Mouse (Mus musculus): Measurements from ENCODE around the gene Mef2c.

The Mef2c gene

DNA sequence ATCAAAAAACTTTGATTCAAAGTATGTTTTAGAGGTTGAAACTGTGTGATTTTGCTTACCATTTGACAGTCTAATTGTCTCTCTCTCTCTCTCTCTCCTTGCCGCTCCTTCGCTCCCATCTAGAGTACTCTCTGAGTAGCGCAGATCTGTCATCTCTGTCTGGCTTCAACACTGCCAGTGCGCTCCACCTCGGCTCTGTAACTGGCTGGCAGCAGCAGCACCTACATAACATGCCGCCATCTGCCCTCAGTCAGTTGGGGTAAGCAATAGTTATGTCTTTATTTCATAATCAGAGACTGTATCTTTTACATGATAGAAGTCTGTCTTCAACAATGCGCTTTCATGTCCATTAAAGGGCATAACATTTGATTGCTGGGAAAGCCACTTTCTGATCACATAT lies 152.3 kb downstream of the Mef2c start:
- in situ Hi-C loops (cut with MboI; ENCODE audit: low sequenced_read_pairs), result loop anchor here (25.0 kb wide), 2 partner anchors 569 to 1719 kb away; no protein-coding TSS in a partner anchor

GRCm38 (mm10) chr13:83656773-83657172 lies 152.9 kb downstream of the Mef2c start:
- in situ Hi-C loops (cut with MboI; ENCODE audit: low sequenced_read_pairs), result loop anchor here (25.0 kb wide), 2 partner anchors 569 to 1719 kb away; no protein-coding TSS in a partner anchor

DNA sequence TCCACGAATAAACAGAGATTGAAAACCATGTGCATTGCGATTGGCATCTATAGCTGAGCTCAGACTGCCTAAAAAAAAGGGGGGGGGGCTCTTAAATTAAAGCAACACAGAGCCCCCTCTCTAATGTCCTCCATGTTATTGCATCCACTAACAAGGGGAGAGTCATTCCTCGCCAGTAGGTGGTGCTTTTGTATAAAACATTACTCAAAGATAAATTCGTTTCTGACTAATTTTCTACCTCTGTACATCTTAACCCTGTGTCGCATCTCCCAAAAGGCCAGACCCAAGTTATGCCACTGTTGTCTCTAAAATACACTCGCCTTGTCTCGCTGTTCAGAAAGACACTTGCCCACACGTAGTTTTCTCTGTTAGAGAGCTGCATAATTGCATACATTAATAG lies 156.9 kb downstream of the Mef2c start:
- in situ Hi-C loops (cut with MboI; ENCODE audit: low sequenced_read_pairs), result loop anchor here (25.0 kb wide), 2 partner anchors 573 to 1723 kb away; no protein-coding TSS in a partner anchor

GRCm38 (mm10) chr13:83661166-83661565 lies 157.3 kb downstream of the Mef2c start:
- in situ Hi-C loops (cut with MboI; ENCODE audit: low sequenced_read_pairs), result loop anchor here (25.0 kb wide), 2 partner anchors 574 to 1724 kb away; no protein-coding TSS in a partner anchor

- in situ Hi-C loops (cut with MboI; ENCODE audit: low sequenced_read_pairs), result loop anchor here (25.0 kb wide), 2 partner anchors 575 to 1725 kb away; no protein-coding TSS in a partner anchor
Measured at GRCm38 (mm10) chr13:83662089-83662551, 158.3 kb downstream of the Mef2c start.

DNA sequence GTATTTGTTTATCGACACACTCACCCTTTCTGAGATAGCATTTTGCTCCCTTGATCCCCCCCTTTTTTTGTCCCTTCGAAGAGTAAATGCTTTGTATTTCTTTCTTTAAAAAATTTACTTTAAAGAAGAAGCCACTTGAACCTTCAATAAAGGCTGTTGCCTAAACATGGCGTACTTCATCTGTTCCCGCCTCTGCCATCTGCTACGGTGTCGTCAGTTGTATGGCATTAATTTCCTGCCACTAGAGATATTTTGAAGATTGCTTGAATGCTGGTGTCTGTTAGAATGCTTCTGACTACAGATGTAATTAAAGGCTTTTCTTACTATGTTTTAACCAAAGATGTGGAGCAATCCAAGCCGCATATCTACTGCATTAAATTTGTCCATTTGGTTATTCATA lies 162.3 kb downstream of the Mef2c start:
- in situ Hi-C loops (cut with MboI; ENCODE audit: low sequenced_read_pairs), result loop anchor here (25.0 kb wide), 2 partner anchors 579 to 1729 kb away; no protein-coding TSS in a partner anchor

DNA sequence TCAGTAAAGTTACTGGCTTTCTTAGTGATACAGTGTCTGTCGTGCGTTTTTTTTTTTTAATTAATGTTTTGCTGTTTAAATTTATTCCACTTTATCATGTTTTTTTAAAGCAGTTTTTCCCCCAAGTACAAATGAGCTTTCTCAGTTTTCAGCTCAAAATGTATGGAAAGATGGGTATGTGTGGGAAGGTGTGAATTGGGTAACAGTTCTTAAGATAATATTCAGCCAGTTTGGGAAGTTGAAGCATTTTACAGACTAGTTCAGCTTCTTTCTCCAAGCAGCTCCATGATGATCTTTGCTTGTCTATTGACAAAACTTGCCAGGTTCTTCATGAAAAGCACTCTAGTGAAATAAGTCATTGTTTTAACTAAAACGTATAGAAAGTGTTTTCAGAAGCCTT lies 163.2 kb downstream of the Mef2c start:
- in situ Hi-C loops (cut with MboI; ENCODE audit: low sequenced_read_pairs), result loop anchor here (25.0 kb wide), 2 partner anchors 580 to 1730 kb away; no protein-coding TSS in a partner anchor

- in situ Hi-C loops (cut with MboI; ENCODE audit: low sequenced_read_pairs), result no loop called here
Measured at GRCm38 (mm10) chr13:83707611-83708010, 203.8 kb downstream of the Mef2c start.

- in situ Hi-C loops (cut with MboI; ENCODE audit: low sequenced_read_pairs), result no loop called here
Measured at GRCm38 (mm10) chr13:83712778-83713380, 209.0 kb downstream of the Mef2c start.

DNA sequence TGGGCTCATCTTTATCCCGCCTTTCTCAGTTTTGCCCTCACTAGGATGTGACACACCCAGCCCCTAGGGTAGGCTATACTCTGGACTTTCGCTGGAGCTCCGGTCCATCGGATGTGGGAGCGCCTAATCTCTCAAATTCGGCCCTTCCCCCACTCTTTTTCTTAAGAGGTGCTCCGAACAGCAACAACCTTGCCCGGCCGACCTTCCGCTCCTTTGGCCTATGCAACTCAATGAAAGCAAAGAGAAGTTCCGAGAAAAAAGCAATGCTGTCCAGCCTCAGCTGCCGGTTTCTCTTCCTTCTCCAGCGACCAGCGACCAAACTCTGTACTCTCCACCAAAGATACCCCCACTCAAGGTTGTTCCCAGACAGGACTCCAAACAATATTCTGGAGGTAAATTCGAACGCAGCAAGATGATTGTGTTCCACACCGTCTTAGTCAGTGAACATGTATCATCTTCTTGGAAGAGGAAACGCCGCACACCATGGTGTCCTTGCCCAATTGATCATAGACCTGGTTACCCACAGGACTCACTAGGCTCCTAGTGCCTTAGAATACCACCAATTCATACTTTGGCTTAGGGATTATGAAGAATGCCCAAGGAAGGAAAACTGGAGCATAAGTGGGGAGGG lies 209.9 kb downstream of the Mef2c start:
- in situ Hi-C loops (cut with MboI; ENCODE audit: low sequenced_read_pairs), result no loop called here

DNA sequence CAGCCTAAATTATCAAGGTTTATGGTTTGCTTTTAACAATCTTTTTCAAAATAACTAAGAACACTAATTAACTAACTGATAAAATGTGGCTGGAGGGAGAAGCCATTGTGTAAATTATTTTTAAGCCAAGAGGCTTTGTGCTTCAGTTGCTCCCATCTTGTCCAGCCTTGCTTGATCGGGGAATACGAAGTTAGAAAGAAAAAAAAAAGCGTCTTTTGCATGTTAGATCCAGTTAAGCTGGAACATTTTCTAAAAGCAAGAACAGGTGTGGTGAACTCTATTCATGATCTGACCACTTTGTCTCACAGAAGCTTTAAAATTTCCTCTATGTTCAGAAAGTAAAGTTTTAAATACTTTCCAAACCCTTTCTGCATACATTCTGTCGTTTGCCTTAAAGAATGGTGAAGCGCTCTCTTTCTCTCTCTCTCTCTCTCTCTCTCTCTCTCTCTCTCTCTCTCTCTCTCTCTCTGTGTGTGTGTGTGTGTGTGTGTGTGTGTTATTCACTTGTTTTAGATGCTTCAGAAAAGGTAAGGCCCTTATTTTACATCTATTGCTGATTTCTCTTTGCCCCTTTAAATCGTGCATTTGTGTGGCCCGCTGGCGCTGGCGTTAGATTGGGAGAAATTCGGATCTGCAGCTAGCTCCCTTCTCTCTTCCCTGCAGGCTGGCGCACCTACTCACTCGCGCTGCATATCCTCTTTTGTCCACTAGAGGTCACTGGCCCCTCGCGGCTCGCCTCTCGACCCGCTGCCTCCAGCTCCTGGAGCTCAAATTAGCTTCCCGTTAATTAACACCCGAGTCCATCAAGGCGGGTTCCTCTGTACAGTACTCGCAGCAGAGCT lies 210.9 kb downstream of the Mef2c start:
- in situ Hi-C loops (cut with MboI; ENCODE audit: low sequenced_read_pairs), result loop anchor here (5.0 kb wide), 1 partner anchor 1043 kb away; no protein-coding TSS in a partner anchor

GRCm38 (mm10) chr13:83715308-83715785 lies 211.5 kb downstream of the Mef2c start:
- in situ Hi-C loops (cut with MboI; ENCODE audit: low sequenced_read_pairs), result loop anchor here (5.0 kb wide), 1 partner anchor 1042 kb away; no protein-coding TSS in a partner anchor

- in situ Hi-C loops (cut with MboI; ENCODE audit: low sequenced_read_pairs), result loop anchor here (5.0 kb wide), 1 partner anchor 1041 kb away; no protein-coding TSS in a partner anchor
Measured at GRCm38 (mm10) chr13:83715971-83716615, 212.3 kb downstream of the Mef2c start.
